Mouse (Mus musculus): ENCODE data around the gene Tmem210. TPM values are rescaled to one million over a fixed set of nuclear protein-coding genes. Genes with fewer than 3 reads are reported as not detected.

The Tmem210 gene
- total RNA-seq, 4 experiments from 2014 or later, result not detected

GRCm38 (mm10) chr2:25338303-25338702 lies 50.4 kb downstream of the Tmem210 start:
- DNase-seq (ENCODE audit: low spot score in 2 of 2), result no peak

Other genes with a start within 250 kb of the Tmem210 start
- 100 to 1,000 TPM; 768 to 931 (median 837) TPM for gene Nsmf, start 233.8 kb upstream of the Tmem210 start, total RNA-seq (2022)
- not detected for gene Entpd8, start 207.8 kb upstream of the Tmem210 start, total RNA-seq (2022)
- not detected for gene Noxa1, start 193.0 kb upstream of the Tmem210 start, total RNA-seq (2022)
- 10 to 100 TPM; 16.9 to 20.4 (median 19.5) TPM for gene Nrarp, start 107.4 kb upstream of the Tmem210 start, total RNA-seq (2022)
- 1 to 10 TPM; 2.2 to 4.6 (median 2.8) TPM for gene Tor4a, start 91.3 kb upstream of the Tmem210 start, total RNA-seq (2022)
- 10 to 100 TPM; 56.7 to 64.9 (median 64.0) TPM for gene Nelfb, start 76.7 kb upstream of the Tmem210 start, total RNA-seq (2022)
- under 1 TPM in 2 of 4 experiments, not detected in 2; 0.27 to 0.29 TPM for gene Stpg3, start 73.5 kb upstream of the Tmem210 start, total RNA-seq (2022)
- not detected for gene Fam166a, start 69.4 kb upstream of the Tmem210 start, total RNA-seq (2022)
- 100 to 1,000 TPM; 303 to 348 (median 313) TPM for gene Tubb4b, start 63.4 kb upstream of the Tmem210 start, total RNA-seq (2022)
- gene Slc34a3, start 53.8 kb upstream of the Tmem210 start, total RNA-seq (2022), result not detected
- not detected for gene Rnf224, start 51.4 kb upstream of the Tmem210 start, total RNA-seq (2022)
- gene Rnf208, start 45.9 kb upstream of the Tmem210 start, total RNA-seq (2022), result 100 to 1,000 TPM; 219 to 241 (median 229) TPM
- gene Cysrt1, start 45.7 kb upstream of the Tmem210 start, total RNA-seq (2022), result not detected
- 1 to 10 TPM; 3.3 to 5.5 (median 4.4) TPM for gene AL732309.1, start 41.3 kb upstream of the Tmem210 start, total RNA-seq (2022)
- gene Tmem203, start 32.7 kb upstream of the Tmem210 start, total RNA-seq (2022), result 10 to 100 TPM; 27.0 to 44.4 (median 33.9) TPM
- gene Tprn, start 25.5 kb upstream of the Tmem210 start, total RNA-seq (2022), result 10 to 100 TPM; 19.9 to 27.8 (median 24.3) TPM
- 10 to 100 TPM; 59.0 to 71.0 (median 64.3) TPM for gene Ssna1, start 15.7 kb upstream of the Tmem210 start, total RNA-seq (2022)
- 100 to 1,000 TPM in 2 of 4 experiments, 10 to 100 TPM in 2; 87.9 to 110 (median 99.0) TPM for gene Anapc2, start 15.7 kb upstream of the Tmem210 start, total RNA-seq (2022)
- not detected for gene Lrrc26, start 1.8 kb downstream of the Tmem210 start, total RNA-seq (2022)
- 100 to 1,000 TPM; 366 to 436 (median 415) TPM for gene Grin1, start 31.0 kb downstream of the Tmem210 start, total RNA-seq (2022)
- 10 to 100 TPM; 53.7 to 68.2 (median 59.6) TPM for gene Man1b1, start 44.2 kb downstream of the Tmem210 start, total RNA-seq (2022)
- gene Dpp7, start 68.2 kb downstream of the Tmem210 start, total RNA-seq (2022), result 10 to 100 TPM; 38.9 to 52.9 (median 45.4) TPM
- gene Uap1l1, start 77.5 kb downstream of the Tmem210 start, total RNA-seq (2022), result 10 to 100 TPM; 12.0 to 28.7 (median 20.3) TPM
- 1 to 10 TPM; 2.4 to 4.6 (median 4.2) TPM for gene Sapcd2, start 84.2 kb downstream of the Tmem210 start, total RNA-seq (2022)
- gene Entpd2, start 107.7 kb downstream of the Tmem210 start, total RNA-seq (2022), result 10 to 100 TPM; 14.6 to 20.7 (median 16.8) TPM
- gene Npdc1, start 111.2 kb downstream of the Tmem210 start, total RNA-seq (2022), result 100 to 1,000 TPM; 390 to 435 (median 411) TPM
- under 1 TPM; 0.35 to 0.98 (median 0.44) TPM for gene Fut7, start 135.1 kb downstream of the Tmem210 start, total RNA-seq (2022)
- 100 to 1,000 TPM; 165 to 186 (median 183) TPM for gene Abca2, start 140.6 kb downstream of the Tmem210 start, total RNA-seq (2022)
- gene Clic3, start 168.7 kb downstream of the Tmem210 start, total RNA-seq (2022), result under 1 TPM in 2 of 4 experiments, not detected in 2; 0.43 to 0.92 TPM
- 10 to 100 TPM; 60.3 to 63.5 (median 61.8) TPM for gene Paxx, start 172.9 kb downstream of the Tmem210 start, total RNA-seq (2022)
- gene Ptgds, start 181.9 kb downstream of the Tmem210 start, total RNA-seq (2022), result 1,000 to 10,000 TPM in 3 of 4 experiments, 100 to 1,000 TPM in 1; 912 to 1,488 (median 1,209) TPM
- not detected for gene Lcn12, start 205.8 kb downstream of the Tmem210 start, total RNA-seq (2022)
- gene Fbxw5, start 212.6 kb downstream of the Tmem210 start, total RNA-seq (2022), result 100 to 1,000 TPM; 116 to 120 (median 118) TPM
- 1 to 10 TPM in 3 of 4 experiments, under 1 TPM in 1; 0.77 to 1.4 (median 1.2) TPM for gene C8g, start 213.6 kb downstream of the Tmem210 start, total RNA-seq (2022)

All from layer of hippocampus, adult 8-10 months (tissue).